Mouse (Mus musculus): ENCODE measurements around the gene Dnaja3. TPM values are rescaled to one million over a fixed set of nuclear protein-coding genes. Genes with fewer than 3 reads are reported as not detected.
A peak's percentile ranks its signal among the peaks of the same experiment; 100 is the strongest.

The Dnaja3 gene
- polyA plus RNA-seq, 1 experiment: 72.9 TPM

DNA sequence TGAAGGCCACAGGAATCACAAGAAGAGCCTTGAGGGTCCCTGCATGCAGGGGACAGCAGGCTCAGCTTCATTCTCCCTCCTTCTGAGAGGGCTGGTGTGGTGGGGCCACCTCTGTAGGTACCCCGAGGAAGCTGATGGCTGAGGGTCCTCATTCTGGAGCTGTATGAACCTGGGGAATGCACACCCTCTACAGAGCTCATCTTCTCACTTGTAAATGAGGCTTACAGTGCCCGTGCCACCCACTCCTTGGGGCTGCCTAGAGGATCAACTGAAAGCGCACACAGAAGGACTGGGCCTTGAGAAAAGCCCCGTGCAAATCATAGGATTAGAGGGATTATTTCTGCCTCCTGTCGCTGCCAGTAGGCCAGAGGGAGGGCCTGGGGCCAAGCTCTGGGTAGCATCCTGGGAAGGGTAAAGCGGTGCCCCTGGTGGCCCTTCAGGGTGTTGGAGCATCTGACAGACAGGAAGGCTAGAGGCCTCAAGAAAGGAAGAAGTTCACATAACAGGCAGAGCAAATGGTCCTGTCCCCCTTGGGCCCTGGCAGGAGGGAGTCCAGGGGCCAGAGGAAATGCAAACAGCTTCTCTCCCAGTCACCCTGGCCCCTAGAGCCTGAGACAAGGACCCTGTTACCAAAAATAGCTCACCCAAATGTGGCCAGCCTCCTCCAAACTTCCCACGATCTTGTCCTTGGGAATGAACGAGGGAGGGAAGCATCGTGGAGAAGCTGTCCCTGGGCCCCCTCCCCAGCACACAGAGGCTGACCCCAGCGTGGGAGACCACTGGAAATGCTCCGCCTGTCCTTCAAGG is 16.2 kb downstream of the Dnaja3 start:
- H3K4me1 ChIP-seq (ENCODE audit: control insufficient read depth, insufficient read depth, low read length): peaks cover 55% of the 10 kb centered on the region
- WGBS: 47% methylated on average over 11 of the region's 11 CpGs
- H3K27me3 ChIP-seq (replicated peaks; ENCODE audit: control insufficient read depth, insufficient read depth, low read length): no peaks in the 10 kb centered on the region
- TF ChIP-seq POLR2A (IDR thresholded peaks at IDR 0.05; ENCODE audit: low read depth, low read length) (no peak), CTCF (conservative IDR thresholded peaks at IDR 0.05; ENCODE audit: insufficient read depth, insufficient read length, low read depth, low read length) (peak; percentile 26; the same call in 1 of the 2 replicates)
- no peak overlapping the region for H3K4me3 ChIP-seq (ENCODE audit: insufficient read depth, low read depth, low read length)
- no peaks in the 10 kb centered on the region for H3K36me3 ChIP-seq (ENCODE audit: control insufficient read depth, insufficient read depth, low read length)
- DNase-seq: peak; percentile 23
- peak overlapping the region; percentile 79 for H3K27ac ChIP-seq (ENCODE audit: insufficient read depth, low read depth, low read length)

DNA sequence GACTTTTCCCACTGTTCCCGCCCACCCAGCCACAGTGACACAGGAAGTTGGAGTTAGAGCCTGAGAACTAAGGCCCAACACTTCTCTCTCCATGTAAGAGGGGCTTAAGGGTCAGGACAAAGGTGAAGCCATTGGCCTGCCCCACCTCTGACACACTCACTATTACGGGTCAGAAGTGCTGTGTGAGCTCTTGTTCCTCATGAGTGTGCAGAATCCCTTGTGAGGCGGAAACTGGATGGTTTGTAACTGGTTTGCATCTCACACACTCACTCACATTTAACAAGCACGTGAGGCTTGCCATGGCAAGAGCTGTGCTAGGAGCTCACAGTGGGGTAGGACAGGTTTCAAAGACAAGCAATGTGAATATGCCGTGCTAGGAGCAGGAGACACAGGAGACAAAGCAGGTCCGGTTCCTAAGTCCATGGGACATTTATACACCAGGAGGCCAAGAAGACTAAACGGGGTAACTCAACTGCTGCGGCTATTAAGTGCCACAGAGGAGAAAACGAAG is 16.8 kb downstream of the Dnaja3 start:
- no peaks in the 10 kb centered on the region for H3K27me3 ChIP-seq (replicated peaks; ENCODE audit: control insufficient read depth, insufficient read depth, low read length)
- WGBS: 53% methylated on average over 9 of the region's 9 CpGs
- TF ChIP-seq POLR2A (IDR thresholded peaks at IDR 0.05; ENCODE audit: low read depth, low read length) (no peak), CTCF (conservative IDR thresholded peaks at IDR 0.05; ENCODE audit: insufficient read depth, insufficient read length, low read depth, low read length) (no peak)
- peak overlapping the region; percentile 79 for H3K27ac ChIP-seq (ENCODE audit: insufficient read depth, low read depth, low read length)
- H3K36me3 ChIP-seq (ENCODE audit: control insufficient read depth, insufficient read depth, low read length): no peaks in the 10 kb centered on the region
- no peak overlapping the region for H3K4me3 ChIP-seq (ENCODE audit: insufficient read depth, low read depth, low read length)
- DNase-seq: peak; percentile 65
- peaks cover 50% of the 10 kb centered on the region for H3K4me1 ChIP-seq (ENCODE audit: control insufficient read depth, insufficient read depth, low read length)

DNA sequence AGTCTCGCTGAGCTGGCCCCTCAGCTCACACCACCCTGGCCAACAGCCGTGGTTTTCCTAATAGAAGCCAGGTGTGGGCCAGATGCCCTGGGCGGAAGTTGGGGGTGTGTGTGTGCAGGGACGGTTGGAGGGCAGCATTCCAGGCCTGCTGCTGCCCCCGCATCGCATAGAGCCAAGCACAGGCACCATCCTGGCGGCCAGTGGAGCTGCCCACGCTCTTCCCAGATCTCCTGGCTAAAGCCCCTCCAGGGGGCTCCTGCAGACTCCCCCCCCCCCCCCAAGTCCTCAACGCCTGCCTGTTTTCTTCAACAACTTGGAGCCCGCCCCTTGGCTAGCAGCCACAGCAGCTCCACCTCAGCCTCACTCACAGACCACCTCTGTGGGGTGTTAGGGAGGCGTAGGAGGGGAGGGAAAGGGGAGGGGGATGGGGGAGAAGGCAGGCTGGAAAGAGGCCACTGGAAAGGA is 19.0 kb downstream of the Dnaja3 start:
- Histone ChIP-seq H3K36me3 (ENCODE audit: control insufficient read depth, insufficient read depth, low read length) (no peaks in the 10 kb centered on the region), H3K4me1 (ENCODE audit: control insufficient read depth, insufficient read depth, low read length) (peaks cover 33% of the 10 kb centered on the region), H3K4me3 (ENCODE audit: insufficient read depth, low read depth, low read length) (no peak overlapping the region), H3K27me3 (replicated peaks; ENCODE audit: control insufficient read depth, insufficient read depth, low read length) (no peaks in the 10 kb centered on the region), H3K27ac (ENCODE audit: insufficient read depth, low read depth, low read length) (no peak overlapping the region)
- 62% methylated on average over 11 of the region's 11 CpGs for WGBS
- DNase-seq: no peak
- TF ChIP-seq POLR2A (IDR thresholded peaks at IDR 0.05; ENCODE audit: low read depth, low read length): no peak
- no peak for TF ChIP-seq CTCF (conservative IDR thresholded peaks at IDR 0.05; ENCODE audit: insufficient read depth, insufficient read length, low read depth, low read length)

DNA sequence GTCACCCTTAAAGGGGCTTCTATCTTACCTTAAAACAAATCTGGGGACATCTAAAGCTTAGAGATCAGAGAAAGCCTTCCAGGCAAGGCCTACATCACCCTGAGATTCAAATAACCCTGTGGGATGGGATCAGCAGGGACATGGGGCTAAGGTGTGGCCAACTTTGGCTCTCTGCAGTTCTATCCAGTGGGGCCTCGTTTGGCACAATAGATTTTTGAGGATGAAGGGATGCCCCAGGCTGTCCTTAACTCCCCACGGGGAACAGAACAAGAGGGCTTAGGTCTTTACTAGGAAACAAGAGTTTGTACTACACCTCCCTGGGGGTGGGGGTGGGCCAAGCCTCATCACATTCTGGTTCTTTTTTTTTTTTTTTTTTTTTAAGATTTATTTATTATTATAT is 19.5 kb downstream of the Dnaja3 start:
- TF ChIP-seq CTCF (conservative IDR thresholded peaks at IDR 0.05; ENCODE audit: insufficient read depth, insufficient read length, low read depth, low read length): no peak
- no peak for TF ChIP-seq POLR2A (IDR thresholded peaks at IDR 0.05; ENCODE audit: low read depth, low read length)
- Histone ChIP-seq H3K36me3 (ENCODE audit: control insufficient read depth, insufficient read depth, low read length) (no peaks in the 10 kb centered on the region), H3K27me3 (replicated peaks; ENCODE audit: control insufficient read depth, insufficient read depth, low read length) (no peaks in the 10 kb centered on the region), H3K4me1 (ENCODE audit: control insufficient read depth, insufficient read depth, low read length) (peaks cover 28% of the 10 kb centered on the region), H3K4me3 (ENCODE audit: insufficient read depth, low read depth, low read length) (no peak overlapping the region), H3K27ac (ENCODE audit: insufficient read depth, low read depth, low read length) (no peak overlapping the region)
- 53% methylated on average over 2 of the region's 2 CpGs for WGBS
- no peak for DNase-seq

DNA sequence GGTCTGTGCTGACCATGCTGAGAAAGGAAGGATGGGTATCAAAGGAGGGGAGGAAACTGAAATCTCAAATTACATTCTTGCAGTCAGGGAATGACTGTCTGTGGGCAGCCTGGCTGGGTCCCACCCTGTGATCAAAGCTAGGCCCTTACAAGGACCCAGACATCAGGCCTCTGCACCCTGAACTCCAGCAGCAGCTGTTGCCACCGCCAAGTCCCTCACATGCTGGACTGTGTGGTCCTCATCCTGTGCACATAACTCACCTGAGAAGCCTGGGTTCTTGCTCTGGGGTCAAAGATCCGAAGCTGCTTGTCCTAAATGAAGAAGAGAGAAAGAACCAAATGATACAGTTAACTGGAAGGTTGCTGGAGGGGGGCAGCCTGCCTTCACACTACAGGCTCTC is 21.8 kb downstream of the Dnaja3 start:
- H3K27ac ChIP-seq (ENCODE audit: insufficient read depth, low read depth, low read length): no peak overlapping the region
- 69% methylated on average over 2 of the region's 2 CpGs for WGBS
- H3K36me3 ChIP-seq (ENCODE audit: control insufficient read depth, insufficient read depth, low read length): no peaks in the 10 kb centered on the region; the same call in 1 of the 2 replicates

DNA sequence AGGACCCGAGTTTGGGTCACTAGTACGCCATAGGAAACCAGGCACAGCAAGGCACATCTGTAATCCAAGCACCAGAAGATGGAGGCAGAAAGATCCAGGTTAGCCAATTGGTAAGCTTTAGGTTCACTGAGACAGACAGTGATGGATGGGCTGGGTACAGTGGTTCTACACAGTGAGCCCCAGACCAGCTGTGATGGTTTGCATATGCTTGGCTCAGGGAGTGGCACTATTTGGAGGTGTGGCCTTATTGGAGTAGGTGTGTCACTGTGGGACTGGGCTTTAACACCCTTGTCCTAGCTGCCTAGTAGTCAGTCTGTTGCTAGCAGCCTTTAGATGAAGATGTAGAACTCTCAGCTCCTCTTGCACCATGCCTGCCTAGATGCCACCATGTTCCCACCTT is 24.0 kb downstream of the Dnaja3 start:
- peaks cover 9% of the 10 kb centered on the region; the same call in 1 of the 2 replicates for H3K4me1 ChIP-seq (ENCODE audit: control insufficient read depth, insufficient read depth, low read length)
- TF ChIP-seq POLR2A (IDR thresholded peaks at IDR 0.05; ENCODE audit: low read depth, low read length): no peak
- no peak for TF ChIP-seq CTCF (conservative IDR thresholded peaks at IDR 0.05; ENCODE audit: insufficient read depth, insufficient read length, low read depth, low read length)
- H3K27me3 ChIP-seq (replicated peaks; ENCODE audit: control insufficient read depth, insufficient read depth, low read length): no peaks in the 10 kb centered on the region
- 88% methylated on average over 2 of the region's 2 CpGs for WGBS
- no peaks in the 10 kb centered on the region; the same call in 1 of the 2 replicates for H3K36me3 ChIP-seq (ENCODE audit: control insufficient read depth, insufficient read depth, low read length)
- H3K27ac ChIP-seq (ENCODE audit: insufficient read depth, low read depth, low read length): no peak overlapping the region
- no peak for DNase-seq
- H3K4me3 ChIP-seq (ENCODE audit: insufficient read depth, low read depth, low read length): no peak overlapping the region

More for the DNA sequence above, 21.8 kb downstream of the Dnaja3 start:
- Histone ChIP-seq H3K4me3 (ENCODE audit: insufficient read depth, low read depth, low read length) (no peak overlapping the region), H3K27me3 (replicated peaks; ENCODE audit: control insufficient read depth, insufficient read depth, low read length) (no peaks in the 10 kb centered on the region), H3K4me1 (ENCODE audit: control insufficient read depth, insufficient read depth, low read length) (peaks cover 10% of the 10 kb centered on the region)
- TF ChIP-seq POLR2A (IDR thresholded peaks at IDR 0.05; ENCODE audit: low read depth, low read length) (no peak), CTCF (conservative IDR thresholded peaks at IDR 0.05; ENCODE audit: insufficient read depth, insufficient read length, low read depth, low read length) (no peak)
- DNase-seq: no peak

DNA sequence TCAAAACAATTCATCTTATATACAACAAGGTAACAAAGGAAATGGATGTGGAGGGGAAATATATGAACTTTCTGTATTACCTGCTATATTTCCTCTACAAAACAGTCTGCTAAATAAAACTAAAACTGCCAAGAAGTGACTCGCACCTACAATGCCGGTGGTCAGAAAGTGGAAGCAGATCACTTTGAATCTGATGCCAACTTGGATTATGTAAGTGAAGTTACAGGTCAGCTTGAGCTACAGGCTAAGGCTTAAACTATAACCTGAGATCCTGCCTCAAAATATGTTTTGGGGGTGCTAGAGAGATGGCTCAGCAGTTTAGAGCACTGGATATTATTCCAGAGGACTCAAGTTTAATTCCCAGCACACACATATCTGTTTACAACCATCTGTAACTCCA is 25.9 kb downstream of the Dnaja3 start:
- peaks cover 1% of the 10 kb centered on the region; the same call in 1 of the 2 replicates for H3K36me3 ChIP-seq (ENCODE audit: control insufficient read depth, insufficient read depth, low read length)
- peak; percentile 77 for DNase-seq
- H3K27ac ChIP-seq (ENCODE audit: insufficient read depth, low read depth, low read length): no peak overlapping the region; the same call in 1 of the 2 replicates
- no peaks in the 10 kb centered on the region for H3K27me3 ChIP-seq (replicated peaks; ENCODE audit: control insufficient read depth, insufficient read depth, low read length)
- no peak for TF ChIP-seq CTCF (conservative IDR thresholded peaks at IDR 0.05; ENCODE audit: insufficient read depth, insufficient read length, low read depth, low read length)
- no peak for TF ChIP-seq POLR2A (IDR thresholded peaks at IDR 0.05; ENCODE audit: low read depth, low read length)
- 51% methylated on average over 2 of the region's 2 CpGs for WGBS
- peaks cover 13% of the 10 kb centered on the region; the same call in 1 of the 2 replicates for H3K4me1 ChIP-seq (ENCODE audit: control insufficient read depth, insufficient read depth, low read length)
- no peak overlapping the region for H3K4me3 ChIP-seq (ENCODE audit: insufficient read depth, low read depth, low read length)

Measured in kidney, adult 2 months (tissue).